Mouse (Mus musculus) lung, adult 18-20 months (tissue): ENCODE measurements around the gene Dlx3.

Experiments used
- DNase-seq, 2 experiments: peaks; one replicate each; pipeline ENCODE4 v3.0.0; 2022; ENCODE audit warnings: mixed read lengths in 2 of 2

Gene Dlx3

GRCm38 (mm10) chr11:95088857-95089779, 30.8 kb upstream of the Dlx3 start:
- DNase-seq = peak; percentile 88 to 92

GRCm38 (mm10) chr11:95093077-95093476, 26.8 kb upstream of the Dlx3 start:
- no peak for DNase-seq

- DNase-seq = no peak
These were observed 24.3 kb upstream of the Dlx3 start for GRCm38 (mm10) chr11:95095596-95095995.

- DNase-seq = peak; percentile 63 to 79
These were observed 23.1 kb upstream of the Dlx3 start for GRCm38 (mm10) chr11:95096608-95097373.

- no peak for DNase-seq
These were observed 22.0 kb upstream of the Dlx3 start for GRCm38 (mm10) chr11:95097889-95098288.

- DNase-seq = no peak
These were observed 21.4 kb upstream of the Dlx3 start for GRCm38 (mm10) chr11:95098346-95099095.

- DNase-seq = no peak
These were observed 19.5 kb upstream of the Dlx3 start for GRCm38 (mm10) chr11:95100393-95100792.

- no peak for DNase-seq
These were observed 18.7 kb upstream of the Dlx3 start for GRCm38 (mm10) chr11:95101071-95101788.

GRCm38 (mm10) chr11:95102161-95102904, 17.6 kb upstream of the Dlx3 start:
- DNase-seq = no peak

- DNase-seq = peak; percentile 36 to 65
These were observed 15.7 kb upstream of the Dlx3 start for GRCm38 (mm10) chr11:95104266-95104665.

- peak; percentile 65 to 72 for DNase-seq
These were observed 14.5 kb upstream of the Dlx3 start for GRCm38 (mm10) chr11:95105274-95105874.

- peak; percentile 75 to 76 for DNase-seq
These were observed 13.3 kb upstream of the Dlx3 start for GRCm38 (mm10) chr11:95106440-95107236.

GRCm38 (mm10) chr11:95109000-95109399, 10.9 kb upstream of the Dlx3 start:
- DNase-seq = no peak

GRCm38 (mm10) chr11:95110081-95110480, 9.8 kb upstream of the Dlx3 start:
- DNase-seq = no peak

GRCm38 (mm10) chr11:95117030-95117429, 2.9 kb upstream of the Dlx3 start:
- peak; percentile 47 to 60 for DNase-seq

GRCm38 (mm10) chr11:95118505-95118904, 1.4 kb upstream of the Dlx3 start:
- peak; percentile 63 to 66 for DNase-seq

- no peak for DNase-seq
These were observed 708 bp downstream of the Dlx3 start for GRCm38 (mm10) chr11:95120633-95121020.

GRCm38 (mm10) chr11:95121161-95122099, 1.5 kb downstream of the Dlx3 start:
- DNase-seq = no peak

- DNase-seq = no peak
These were observed 2.2 kb downstream of the Dlx3 start for GRCm38 (mm10) chr11:95122100-95122489.
